Mouse (Mus musculus): ENCODE measurements around the gene Emid1. TPM values are rescaled to one million over a fixed set of nuclear protein-coding genes. Genes with fewer than 3 reads are reported as not detected.

Gene Emid1
- polyA plus RNA-seq, 1 experiment from 2014 or later: 31.9 TPM

- Histone ChIP-seq H3K27me3 (ENCODE audit: insufficient read depth, poor library complexity, severe bottlenecking) (peaks cover 62% of the 10 kb centered on the region), H3K27ac (0 out of 2 replicates have a peak overlapping the region, but pooled peaks have one; percentile 16), H3K4me3 (peak overlapping the region; percentile 69), H3K36me3 (peaks cover 14% of the 10 kb centered on the region), H3K4me1 (replicated peaks) (peaks cover 63% of the 10 kb centered on the region), H3K9me3 (no peaks in the 10 kb centered on the region)
- WGBS: 49% methylated on average over 31 of the region's 31 CpGs
- DNase-seq (ENCODE audit: low spot score): peak; percentile 8
Measured at GRCm38 (mm10) chr11:5063561-5064281, 88.3 kb downstream of the Emid1 start.

- H3K4me1 ChIP-seq (replicated peaks): peaks cover 68% of the 10 kb centered on the region
- WGBS: 60% methylated on average over 13 of the region's 13 CpGs
- no peak for DNase-seq (ENCODE audit: low spot score)
- peaks cover 70% of the 10 kb centered on the region for H3K27me3 ChIP-seq (ENCODE audit: insufficient read depth, poor library complexity, severe bottlenecking)
- H3K9me3 ChIP-seq: no peaks in the 10 kb centered on the region
- peaks cover 7% of the 10 kb centered on the region for H3K36me3 ChIP-seq
- H3K4me3 ChIP-seq: peak overlapping the region; percentile 51; the same call in 1 of the 2 replicates
- H3K27ac ChIP-seq: no peak overlapping the region
Measured at GRCm38 (mm10) chr11:5062860-5063505, 89.1 kb downstream of the Emid1 start.

GRCm38 (mm10) chr11:5062326-5062725, 89.7 kb downstream of the Emid1 start:
- peak; percentile 20 for DNase-seq (ENCODE audit: low spot score)
- H3K27me3 ChIP-seq (ENCODE audit: insufficient read depth, poor library complexity, severe bottlenecking): peaks cover 76% of the 10 kb centered on the region
- peaks cover 75% of the 10 kb centered on the region for H3K4me1 ChIP-seq (replicated peaks)
- no peaks in the 10 kb centered on the region for H3K9me3 ChIP-seq
- peak overlapping the region; percentile 76; the same call in 1 of the 2 replicates for H3K27ac ChIP-seq
- peaks cover under 1% of the 10 kb centered on the region; the same call in 1 of the 2 replicates for H3K36me3 ChIP-seq
- H3K4me3 ChIP-seq: peak overlapping the region; percentile 51
- WGBS: 10% methylated on average over 13 of the region's 13 CpGs

GRCm38 (mm10) chr11:5061413-5062139, 90.5 kb downstream of the Emid1 start:
- peak; percentile 87 for DNase-seq (ENCODE audit: low spot score)
- 1% methylated on average over 62 of the region's 62 CpGs for WGBS
- H3K36me3 ChIP-seq: no peaks in the 10 kb centered on the region
- H3K27ac ChIP-seq: peak overlapping the region; percentile 76
- no peaks in the 10 kb centered on the region for H3K9me3 ChIP-seq
- H3K4me1 ChIP-seq (replicated peaks): peaks cover 82% of the 10 kb centered on the region
- H3K4me3 ChIP-seq: peak overlapping the region; percentile 51
- peaks cover 84% of the 10 kb centered on the region for H3K27me3 ChIP-seq (ENCODE audit: insufficient read depth, poor library complexity, severe bottlenecking)

- DNase-seq (ENCODE audit: low spot score): peak; percentile 59
- no peaks in the 10 kb centered on the region for H3K36me3 ChIP-seq
- peaks cover 89% of the 10 kb centered on the region for H3K4me1 ChIP-seq (replicated peaks)
- 43% methylated on average over 28 of the region's 28 CpGs for WGBS
- peaks cover 91% of the 10 kb centered on the region for H3K27me3 ChIP-seq (ENCODE audit: insufficient read depth, poor library complexity, severe bottlenecking)
- H3K27ac ChIP-seq: 0 out of 2 replicates have a peak overlapping the region, but pooled peaks have one; percentile 17
- no peaks in the 10 kb centered on the region for H3K9me3 ChIP-seq
- H3K4me3 ChIP-seq: peak overlapping the region; percentile 51
Measured at GRCm38 (mm10) chr11:5060756-5061412, 91.2 kb downstream of the Emid1 start.

GRCm38 (mm10) chr11:5059704-5060156, 92.3 kb downstream of the Emid1 start:
- H3K4me3 ChIP-seq: peak overlapping the region; percentile 26
- H3K27ac ChIP-seq: no peak overlapping the region
- H3K4me1 ChIP-seq (replicated peaks): peaks cover 88% of the 10 kb centered on the region
- DNase-seq (ENCODE audit: low spot score): peak; percentile 58
- no peaks in the 10 kb centered on the region for H3K36me3 ChIP-seq
- no peaks in the 10 kb centered on the region for H3K9me3 ChIP-seq
- peaks cover 100% of the 10 kb centered on the region for H3K27me3 ChIP-seq (ENCODE audit: insufficient read depth, poor library complexity, severe bottlenecking)
- 8% methylated on average over 27 of the region's 27 CpGs for WGBS

GRCm38 (mm10) chr11:5059230-5059629, 92.8 kb downstream of the Emid1 start:
- Histone ChIP-seq H3K4me3 (peak overlapping the region; percentile 26), H3K36me3 (no peaks in the 10 kb centered on the region), H3K27ac (no peak overlapping the region), H3K4me1 (replicated peaks) (peaks cover 83% of the 10 kb centered on the region), H3K27me3 (ENCODE audit: insufficient read depth, poor library complexity, severe bottlenecking) (peaks cover 96% of the 10 kb centered on the region), H3K9me3 (no peaks in the 10 kb centered on the region)
- peak; percentile 27 for DNase-seq (ENCODE audit: low spot score)
- 27% methylated on average over 14 of the region's 14 CpGs for WGBS

- Histone ChIP-seq H3K27ac (no peak overlapping the region), H3K4me1 (replicated peaks) (peaks cover 78% of the 10 kb centered on the region), H3K36me3 (no peaks in the 10 kb centered on the region), H3K27me3 (ENCODE audit: insufficient read depth, poor library complexity, severe bottlenecking) (peaks cover 91% of the 10 kb centered on the region), H3K9me3 (no peaks in the 10 kb centered on the region), H3K4me3 (0 out of 2 replicates have a peak overlapping the region, but pooled peaks have one; percentile 2)
- 29% methylated on average over 9 of the region's 9 CpGs for WGBS
- peak; percentile 14 for DNase-seq (ENCODE audit: low spot score)
Measured at GRCm38 (mm10) chr11:5058783-5059182, 93.3 kb downstream of the Emid1 start.

GRCm38 (mm10) chr11:5057856-5058641, 94.0 kb downstream of the Emid1 start, which contains the start of gene Rasl10a:
TSS of gene Rasl10a (plus strand) at chr11:5058128.
- Histone ChIP-seq H3K27me3 (ENCODE audit: insufficient read depth, poor library complexity, severe bottlenecking) (peaks cover 84% of the 10 kb centered on the region), H3K36me3 (no peaks in the 10 kb centered on the region), H3K27ac (peak within 1 kb of the TSS; percentile 26; the same call in 1 of the 2 replicates), H3K4me1 (replicated peaks) (peaks cover 71% of the 10 kb centered on the region), H3K9me3 (no peaks in the 10 kb centered on the region), H3K4me3 (peak within 1 kb of the TSS; percentile 56)
- peak; percentile 51 for DNase-seq (ENCODE audit: low spot score)
- 2% methylated on average over 77 of the region's 77 CpGs for WGBS

GRCm38 (mm10) chr11:5057541-5057855, 94.6 kb downstream of the Emid1 start:
- Histone ChIP-seq H3K36me3 (no peaks in the 10 kb centered on the region), H3K27me3 (ENCODE audit: insufficient read depth, poor library complexity, severe bottlenecking) (peaks cover 78% of the 10 kb centered on the region), H3K4me1 (replicated peaks) (peaks cover 65% of the 10 kb centered on the region), H3K4me3 (peak overlapping the region; percentile 56), H3K9me3 (no peaks in the 10 kb centered on the region), H3K27ac (0 out of 2 replicates have a peak overlapping the region, but pooled peaks have one; percentile 26)
- DNase-seq (ENCODE audit: low spot score): no peak
- 13% methylated on average over 8 of the region's 8 CpGs for whole genome bisulfite sequencing

- Histone ChIP-seq H3K9me3 (no peaks in the 10 kb centered on the region), H3K4me3 (no peak overlapping the region), H3K27me3 (ENCODE audit: insufficient read depth, poor library complexity, severe bottlenecking) (peaks cover 74% of the 10 kb centered on the region), H3K4me1 (replicated peaks) (peaks cover 61% of the 10 kb centered on the region), H3K36me3 (no peaks in the 10 kb centered on the region), H3K27ac (no peak overlapping the region)
- no peak for DNase-seq (ENCODE audit: low spot score)
- 46% methylated on average over 8 of the region's 8 CpGs for WGBS
Measured at GRCm38 (mm10) chr11:5057064-5057463, 95.0 kb downstream of the Emid1 start.

Data from hindbrain, embryonic 10.5 days (tissue).